Mouse (Mus musculus) hindbrain, embryonic 13.5 days (tissue): ENCODE measurements at regions not wholly inside any gene's neighbourhood (a gene's known extent, or its start where the extent isn't known, plus 50 kb on each side); places are given as distances from the start of the nearest gene placed in this dataset.
A peak's percentile ranks its signal among the peaks of the same experiment; 100 is the strongest.

Experiments used
- ATAC-seq: fragments of 200-750 bp; cut with Nextera tagmentation; 2 replicates; pipeline ENCODE4 v1.8.0; 2017; ENCODE audit warnings: moderate TSS enrichment; ENCODE audit not compliant: low FRiP score
- H3K27ac ChIP-seq: fragments of 300-500 bp; sonication (generic); 2 replicates; pipeline ENCODE4 v1.5.1; 2015; ENCODE audit warnings: inconsistent platforms, mild to moderate bottlenecking, moderate library complexity
- H3K27me3 ChIP-seq: fragments of 300-500 bp; sonication (generic); 2 replicates; pipeline ENCODE4 v1.6.1; 2015; ENCODE audit warnings: mild to moderate bottlenecking, inconsistent platforms
- H3K36me3 ChIP-seq: fragments of 300-500 bp; sonication (generic); 2 replicates; pipeline ENCODE4 v1.6.1; 2015; ENCODE audit warnings: mild to moderate bottlenecking, inconsistent platforms
- H3K4me1 ChIP-seq: fragments of 300-500 bp; sonication (generic); replicated peaks from 2 replicates; pipeline ENCODE4 v1.6.1; 2015; ENCODE audit warnings: inconsistent platforms
- H3K4me2 ChIP-seq: fragments of 300-500 bp; sonication (generic); 2 replicates; pipeline ENCODE4 v1.6.1; 2015; ENCODE audit warnings: inconsistent platforms, mild to moderate bottlenecking, moderate library complexity
- H3K4me3 ChIP-seq: fragments of 300-500 bp; sonication (generic); 2 replicates; pipeline ENCODE4 v1.5.1; 2015; ENCODE audit warnings: mild to moderate bottlenecking, inconsistent platforms
- H3K9ac ChIP-seq: fragments of 300-500 bp; sonication (generic); 2 replicates; pipeline ENCODE4 v1.6.1; 2015; ENCODE audit warnings: mild to moderate bottlenecking, inconsistent platforms
- H3K9me3 ChIP-seq: fragments of 300-500 bp; sonication (generic); 2 replicates; pipeline ENCODE4 v1.6.1; 2016; ENCODE audit warnings: inconsistent platforms
- WGBS: fragments of 180-500 bp; shearing (Covaris S2); methylation state at CpG from one replicate; pipeline ENCODE4 v1.1.7; 2015; 5-methylcytosine and 5-hydroxymethylcytosine counted together

DNA sequence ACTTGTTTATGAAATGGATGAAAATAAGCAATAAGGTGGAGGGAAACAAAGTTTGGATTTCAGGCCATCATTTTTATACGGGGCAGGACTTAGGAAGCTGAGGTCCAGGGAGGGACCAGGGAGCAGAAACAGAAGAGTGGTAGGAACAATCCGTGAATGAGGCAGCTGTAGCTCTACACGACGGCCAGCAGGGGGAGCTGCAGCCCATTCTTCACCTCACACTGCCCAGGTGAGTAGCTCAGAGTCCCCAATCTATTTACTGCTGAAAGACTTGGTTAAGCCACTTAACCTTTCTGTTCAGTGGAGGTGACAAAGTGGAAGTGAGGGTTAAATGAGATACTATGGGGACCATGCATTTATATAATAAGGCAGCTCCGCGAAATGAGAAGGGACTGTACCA lies 225.7 kb downstream of the Gm45692 start:
- H3K27ac ChIP-seq: no peak overlapping the region
- H3K9ac ChIP-seq: no peak overlapping the region
- H3K4me2 ChIP-seq: no peak overlapping the region
- peaks cover 14% of the 10 kb centered on the region; the same call in 1 of the 2 replicates for H3K27me3 ChIP-seq
- H3K36me3 ChIP-seq: no peaks in the 10 kb centered on the region
- 0 out of 2 replicates have a peak, but pooled peaks have one; percentile 61 for ATAC-seq
- no peaks in the 10 kb centered on the region for H3K4me1 ChIP-seq
- H3K4me3 ChIP-seq: no peak overlapping the region
- no peaks in the 10 kb centered on the region for H3K9me3 ChIP-seq
- WGBS: 30% methylated on average over 6 of the region's 6 CpGs

DNA sequence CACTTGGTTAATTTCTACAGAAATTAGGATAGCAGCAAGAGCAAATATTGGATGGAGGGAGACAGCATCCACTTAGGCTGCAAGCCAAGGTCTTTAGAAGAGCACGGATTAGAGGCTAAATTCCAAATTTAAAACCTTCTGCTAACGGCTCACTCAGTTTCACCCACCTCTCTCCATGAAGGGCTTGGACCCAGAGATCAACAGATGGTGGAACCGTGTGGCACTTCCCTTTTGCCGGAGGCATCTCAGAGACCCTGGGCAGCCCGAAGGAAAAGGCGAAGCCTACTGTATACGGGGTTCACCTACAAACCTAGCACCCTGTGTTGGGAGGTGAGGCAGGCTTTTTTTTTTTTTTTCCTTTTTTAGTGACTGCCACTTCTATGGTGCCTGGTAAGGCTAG lies 229.9 kb downstream of the Gm45692 start:
- Histone ChIP-seq H3K4me1 (peaks cover 23% of the 10 kb centered on the region), H3K27ac (no peak overlapping the region), H3K4me2 (no peak overlapping the region), H3K4me3 (no peak overlapping the region), H3K9me3 (no peaks in the 10 kb centered on the region), H3K36me3 (no peaks in the 10 kb centered on the region), H3K27me3 (0 out of 2 replicates have a peak, but pooled peaks cover 14% of the 10 kb centered on the region), H3K9ac (no peak overlapping the region)
- ATAC-seq: no peak
- WGBS: 88% methylated on average over 7 of the region's 7 CpGs

DNA sequence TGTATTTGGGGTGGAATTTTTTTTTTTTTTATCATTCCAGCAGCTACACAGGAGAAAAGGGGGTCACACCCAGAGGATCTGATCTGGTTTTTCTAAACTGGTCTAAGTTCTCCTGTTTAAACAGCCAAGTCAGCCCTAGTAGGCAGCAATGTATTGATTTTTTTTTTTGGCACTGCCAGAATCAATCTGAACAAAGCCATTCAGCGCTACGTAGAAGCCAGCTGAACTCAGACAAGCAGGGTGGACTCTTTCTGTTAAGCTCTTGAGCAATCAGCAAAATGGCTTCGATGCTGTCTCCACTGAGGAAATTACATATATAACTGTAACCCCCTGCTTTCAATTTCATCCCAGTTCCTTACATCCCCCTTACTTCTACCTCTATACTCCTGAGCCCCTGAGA lies 230.5 kb downstream of the Gm45692 start:
- peaks cover 29% of the 10 kb centered on the region for H3K4me1 ChIP-seq
- no peak overlapping the region for H3K27ac ChIP-seq
- no peak overlapping the region for H3K4me2 ChIP-seq
- H3K27me3 ChIP-seq: 0 out of 2 replicates have a peak, but pooled peaks cover 14% of the 10 kb centered on the region
- H3K9ac ChIP-seq: no peak overlapping the region
- no peak overlapping the region for H3K4me3 ChIP-seq
- no peak for ATAC-seq
- WGBS: 76% methylated on average over 3 of the region's 3 CpGs
- H3K36me3 ChIP-seq: no peaks in the 10 kb centered on the region
- no peaks in the 10 kb centered on the region for H3K9me3 ChIP-seq

DNA sequence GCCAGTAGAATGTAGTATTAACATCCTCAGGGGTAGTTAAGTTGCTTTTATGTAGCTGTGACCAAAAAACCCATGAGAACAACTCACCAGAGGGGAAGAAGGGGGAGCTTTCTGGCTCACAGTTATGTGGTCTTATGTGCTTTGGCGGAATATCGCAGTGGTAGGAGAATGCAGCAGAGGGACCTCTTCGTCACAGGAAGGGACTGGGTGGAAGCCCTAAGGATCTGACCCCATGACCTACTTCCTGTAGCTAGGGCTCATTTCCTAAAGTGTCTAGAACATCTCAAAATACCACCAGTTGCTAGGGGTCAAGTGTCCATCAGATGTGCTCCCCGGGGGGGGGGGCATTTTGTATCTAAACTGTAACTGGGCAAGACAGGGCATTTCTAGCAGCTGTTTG lies 231.3 kb downstream of the Gm45692 start:
- Histone ChIP-seq H3K4me3 (no peak overlapping the region), H3K4me1 (peaks cover 31% of the 10 kb centered on the region), H3K27me3 (0 out of 2 replicates have a peak, but pooled peaks cover 14% of the 10 kb centered on the region), H3K27ac (no peak overlapping the region), H3K4me2 (no peak overlapping the region), H3K9me3 (no peaks in the 10 kb centered on the region), H3K36me3 (no peaks in the 10 kb centered on the region), H3K9ac (no peak overlapping the region)
- ATAC-seq: no peak
- WGBS: 82% methylated on average over 4 of the region's 4 CpGs

DNA sequence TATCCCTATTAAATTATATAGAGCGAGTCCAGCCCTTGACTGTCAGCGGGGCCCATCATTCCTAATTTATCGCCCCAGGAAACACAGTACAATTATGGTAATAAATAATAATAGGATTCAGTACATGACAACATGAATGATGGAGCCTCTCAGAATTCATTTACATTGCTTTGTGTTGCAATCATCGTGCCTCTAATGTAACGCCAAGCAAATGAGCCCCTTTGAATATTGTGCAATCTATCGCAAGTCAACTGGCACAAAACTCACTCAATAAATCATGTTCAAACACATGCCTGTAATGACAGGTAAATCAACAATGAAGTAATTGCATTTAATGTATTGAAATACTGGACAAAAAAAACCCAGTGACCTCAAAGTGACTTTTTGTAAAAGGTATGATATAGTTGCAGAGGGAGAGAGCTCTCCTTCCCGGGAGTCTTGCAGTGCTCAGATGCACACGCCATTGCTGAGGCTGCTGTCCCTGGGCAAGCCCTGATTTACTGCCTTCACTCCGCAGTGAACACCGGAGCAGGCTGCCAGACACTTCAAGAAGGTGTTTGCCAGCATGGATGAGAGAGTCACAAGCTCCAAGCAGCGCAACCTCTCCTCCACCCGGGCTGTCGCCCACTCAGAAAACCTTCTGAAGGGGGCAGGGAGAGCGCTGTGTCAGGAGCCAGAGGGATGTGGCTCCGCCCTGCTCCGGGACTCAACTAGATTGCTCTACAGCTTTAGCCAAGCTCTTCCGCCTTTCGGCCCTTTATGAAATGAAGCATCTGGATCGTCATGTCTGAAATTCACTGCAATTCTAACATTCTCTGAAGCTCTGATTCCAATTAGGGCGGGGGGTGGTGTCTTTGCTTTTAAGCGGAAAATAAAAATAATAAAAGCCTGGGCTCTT lies 232.6 kb downstream of the Gm45692 start:
- Histone ChIP-seq H3K36me3 (no peaks in the 10 kb centered on the region), H3K9ac (peak overlapping the region; percentile 64), H3K27ac (peak overlapping the region; percentile 82), H3K4me2 (peak overlapping the region; percentile 57), H3K9me3 (no peaks in the 10 kb centered on the region), H3K27me3 (0 out of 2 replicates have a peak, but pooled peaks cover 7% of the 10 kb centered on the region), H3K4me3 (peak overlapping the region; percentile 26), H3K4me1 (peaks cover 31% of the 10 kb centered on the region)
- ATAC-seq: peak; percentile 79
- 22% methylated on average over 21 of the region's 21 CpGs for WGBS

DNA sequence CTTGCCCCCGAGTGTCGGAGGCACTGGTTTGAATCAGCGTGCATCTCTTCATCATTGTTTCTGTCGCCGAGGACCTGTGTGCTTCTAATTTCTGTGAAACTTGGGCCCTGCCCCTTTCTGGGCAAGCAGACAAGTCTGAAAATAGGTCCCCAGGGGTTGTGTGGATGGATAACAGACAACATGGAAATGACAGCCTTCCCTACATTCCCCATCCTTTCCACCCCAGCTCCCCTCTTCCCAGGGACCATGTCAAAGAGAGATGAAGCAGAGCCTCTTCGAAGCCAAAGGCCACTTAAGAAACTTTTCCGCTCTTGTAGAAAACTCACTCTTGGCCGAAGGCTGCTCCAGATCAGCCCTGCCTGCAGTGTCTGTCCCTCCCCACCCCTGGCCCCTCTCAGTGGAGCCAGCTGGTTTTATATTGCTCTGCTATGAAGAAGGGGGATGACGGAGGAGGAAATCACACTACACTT lies 233.2 kb downstream of the Gm45692 start:
- H3K27ac ChIP-seq: peak overlapping the region; percentile 82
- WGBS: 29% methylated on average over 9 of the region's 9 CpGs
- peak overlapping the region; percentile 57 for H3K4me2 ChIP-seq
- H3K27me3 ChIP-seq: 0 out of 2 replicates have a peak, but pooled peaks cover 2% of the 10 kb centered on the region
- H3K36me3 ChIP-seq: no peaks in the 10 kb centered on the region
- H3K9ac ChIP-seq: no peak overlapping the region
- H3K4me1 ChIP-seq: peaks cover 31% of the 10 kb centered on the region
- ATAC-seq: peak; percentile 62
- H3K9me3 ChIP-seq: no peaks in the 10 kb centered on the region
- H3K4me3 ChIP-seq: peak overlapping the region; percentile 26

DNA sequence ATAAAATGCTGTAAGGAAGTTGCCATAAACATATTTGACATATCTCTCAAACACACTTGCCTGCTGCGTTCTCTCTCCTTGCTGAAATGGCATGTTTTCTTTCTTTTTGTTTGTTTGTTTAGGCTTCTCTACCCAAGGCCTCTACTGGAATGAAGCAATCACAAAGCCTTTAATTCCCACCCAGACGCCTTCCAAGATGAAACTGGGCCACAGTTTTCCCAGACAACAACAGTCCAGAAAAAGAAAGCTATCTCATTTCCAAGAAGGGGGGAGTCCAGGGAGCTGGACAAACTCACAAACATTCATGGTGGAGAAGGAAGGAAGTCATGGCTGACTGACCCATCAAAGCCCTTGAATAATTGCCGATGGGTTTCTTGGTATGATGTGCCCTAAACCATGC lies 234.1 kb downstream of the Gm45692 start:
- 65% methylated on average over 3 of the region's 3 CpGs for WGBS
- Histone ChIP-seq H3K36me3 (no peaks in the 10 kb centered on the region), H3K9me3 (no peaks in the 10 kb centered on the region), H3K4me3 (no peak overlapping the region), H3K4me2 (no peak overlapping the region), H3K27me3 (no peaks in the 10 kb centered on the region), H3K4me1 (peaks cover 31% of the 10 kb centered on the region), H3K27ac (no peak overlapping the region), H3K9ac (no peak overlapping the region)
- no peak for ATAC-seq

DNA sequence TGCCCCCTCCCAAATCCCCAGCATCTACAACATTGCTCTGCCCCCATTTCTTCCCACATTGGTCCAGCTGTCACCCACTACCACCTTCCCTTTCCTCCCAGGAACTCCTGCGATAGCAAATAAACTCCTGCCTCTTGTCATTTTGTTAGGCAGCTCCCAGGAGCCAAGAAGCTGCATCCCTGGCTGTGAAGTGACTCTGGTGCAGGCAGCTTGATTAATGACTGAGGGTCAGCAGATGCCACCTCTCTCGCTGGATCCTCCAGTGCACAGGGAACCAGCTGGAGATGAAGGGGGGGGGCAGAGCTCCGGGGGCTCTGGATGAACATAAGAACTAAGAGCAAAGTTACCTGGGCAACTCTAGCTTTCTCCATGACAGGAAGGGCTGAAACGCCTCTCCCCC lies 235.2 kb downstream of the Gm45692 start:
- Histone ChIP-seq H3K27me3 (no peaks in the 10 kb centered on the region), H3K9me3 (no peaks in the 10 kb centered on the region), H3K36me3 (no peaks in the 10 kb centered on the region), H3K27ac (no peak overlapping the region), H3K4me2 (no peak overlapping the region), H3K4me1 (peaks cover 31% of the 10 kb centered on the region), H3K9ac (no peak overlapping the region), H3K4me3 (no peak overlapping the region)
- WGBS: 19% methylated on average over 4 of the region's 4 CpGs
- no peak for ATAC-seq

DNA sequence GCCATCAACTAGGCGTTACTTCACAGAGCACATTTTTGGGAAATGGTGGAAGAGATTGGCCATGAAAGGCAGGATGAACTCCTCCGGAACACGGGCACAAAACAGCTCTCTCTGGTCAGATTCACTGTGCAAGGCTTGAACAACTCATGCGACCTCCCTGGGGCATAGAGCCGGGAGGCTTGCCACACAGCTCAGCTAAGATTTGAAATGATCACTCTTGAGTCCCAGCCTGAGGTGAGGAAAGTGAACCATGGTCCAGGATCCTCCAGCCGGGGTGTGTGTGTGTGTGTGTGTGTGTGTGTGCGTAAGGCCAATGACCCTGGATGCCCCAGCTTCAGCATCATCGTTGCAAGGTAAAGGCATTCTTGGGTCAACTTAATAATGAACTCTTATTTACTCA lies 237.5 kb downstream of the Gm45692 start:
- H3K4me2 ChIP-seq: no peak overlapping the region
- no peaks in the 10 kb centered on the region for H3K36me3 ChIP-seq
- peaks cover 21% of the 10 kb centered on the region for H3K4me1 ChIP-seq
- no peak overlapping the region for H3K4me3 ChIP-seq
- no peaks in the 10 kb centered on the region for H3K27me3 ChIP-seq
- WGBS: 79% methylated on average over 8 of the region's 8 CpGs
- no peaks in the 10 kb centered on the region for H3K9me3 ChIP-seq
- no peak overlapping the region for H3K9ac ChIP-seq
- H3K27ac ChIP-seq: no peak overlapping the region
- no peak for ATAC-seq

DNA sequence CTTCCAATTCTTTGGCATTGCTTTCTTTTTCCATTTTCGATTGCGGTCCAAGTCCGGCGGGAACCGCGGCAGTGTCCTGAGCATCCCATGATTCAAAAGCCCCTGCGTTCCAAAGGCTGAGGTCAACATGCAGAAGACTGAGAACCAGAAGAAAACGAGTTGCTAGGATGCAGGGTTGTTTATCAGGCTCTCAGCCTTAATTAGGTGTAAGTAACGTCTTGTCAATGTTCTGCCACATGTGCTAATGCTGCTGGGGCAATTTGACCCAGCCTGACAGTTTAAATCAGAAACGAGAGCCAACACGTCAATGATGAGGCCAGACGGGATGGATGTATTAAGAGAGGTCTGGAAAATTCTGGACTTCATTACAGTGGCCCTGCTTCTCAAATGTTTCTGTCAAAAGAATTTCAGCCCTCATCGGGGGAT lies 239.4 kb downstream of the Gm45692 start:
- Histone ChIP-seq H3K4me3 (no peak overlapping the region), H3K27me3 (no peaks in the 10 kb centered on the region), H3K27ac (no peak overlapping the region), H3K4me2 (no peak overlapping the region), H3K4me1 (peaks cover 9% of the 10 kb centered on the region), H3K9me3 (no peaks in the 10 kb centered on the region), H3K36me3 (no peaks in the 10 kb centered on the region), H3K9ac (no peak overlapping the region)
- ATAC-seq: no peak
- WGBS: 61% methylated on average over 13 of the region's 13 CpGs

DNA sequence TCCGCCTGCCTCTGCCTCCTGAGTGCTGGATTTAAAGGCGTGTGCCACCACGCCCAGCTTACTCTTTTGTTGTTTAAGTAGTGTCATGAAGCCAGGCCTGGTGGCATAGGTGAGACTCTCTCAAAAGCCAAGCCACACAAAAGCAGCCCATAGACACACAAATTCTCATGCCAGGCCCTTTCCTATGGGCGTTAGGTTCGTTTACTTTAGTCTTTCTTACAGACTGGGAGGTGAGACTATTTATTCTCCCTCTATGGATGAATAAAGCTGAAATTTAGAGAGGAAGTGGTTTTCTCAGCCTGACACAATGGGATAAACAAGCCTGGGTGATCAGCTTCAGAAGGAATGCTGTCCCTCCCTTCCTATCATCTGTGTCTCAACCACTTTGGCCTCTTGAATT lies 243.0 kb downstream of the Gm45692 start:
- Histone ChIP-seq H3K36me3 (no peaks in the 10 kb centered on the region), H3K4me1 (no peaks in the 10 kb centered on the region), H3K9ac (no peak overlapping the region), H3K4me2 (no peak overlapping the region), H3K4me3 (no peak overlapping the region), H3K9me3 (no peaks in the 10 kb centered on the region), H3K27me3 (no peaks in the 10 kb centered on the region), H3K27ac (no peak overlapping the region)
- 91% methylated on average over 5 of the region's 5 CpGs for WGBS
- ATAC-seq: no peak

DNA sequence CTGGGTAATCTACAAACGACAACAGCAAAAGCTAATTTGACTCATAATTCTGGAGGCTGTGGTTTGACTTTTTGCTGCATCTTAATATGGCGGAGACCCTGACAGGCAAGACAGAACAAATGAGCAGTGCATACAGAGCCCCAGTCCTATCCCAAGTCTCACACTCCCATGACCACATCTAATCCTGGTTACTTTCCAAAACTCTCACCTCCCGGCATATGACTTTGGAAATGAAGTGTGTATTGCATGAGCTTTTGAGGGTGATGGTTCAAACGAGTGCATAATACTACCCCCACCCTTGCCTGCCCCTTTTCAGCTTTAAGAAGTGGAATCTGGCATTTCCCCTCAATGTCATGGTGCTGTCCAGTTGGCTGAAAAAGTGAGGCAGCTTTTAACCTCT lies 244.3 kb downstream of the Gm45692 start:
- Histone ChIP-seq H3K36me3 (no peaks in the 10 kb centered on the region), H3K27me3 (no peaks in the 10 kb centered on the region), H3K4me2 (no peak overlapping the region), H3K4me1 (no peaks in the 10 kb centered on the region), H3K9me3 (no peaks in the 10 kb centered on the region), H3K4me3 (no peak overlapping the region), H3K27ac (no peak overlapping the region), H3K9ac (no peak overlapping the region)
- WGBS: 92% methylated on average over 4 of the region's 4 CpGs
- no peak for ATAC-seq

DNA sequence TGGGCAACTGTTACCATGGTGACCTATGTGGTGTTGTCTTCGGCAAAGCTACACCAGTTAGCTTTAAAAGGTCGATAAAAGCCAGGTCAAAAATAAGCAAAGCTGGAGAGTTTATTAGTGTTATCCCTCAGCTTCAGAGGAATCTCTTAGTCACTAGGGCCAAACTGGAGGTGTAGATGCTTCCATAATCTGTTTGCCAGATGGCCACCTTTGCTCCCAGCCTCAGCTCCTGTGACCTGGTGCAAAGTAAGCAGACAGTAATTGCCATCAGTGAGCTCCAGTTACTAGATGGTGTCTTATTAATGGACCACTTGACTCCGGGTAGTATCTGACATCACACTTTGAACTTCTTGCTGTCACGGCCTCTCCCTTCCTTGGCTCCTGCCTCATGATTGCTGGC lies 245.3 kb downstream of the Gm45692 start:
- Histone ChIP-seq H3K27me3 (no peaks in the 10 kb centered on the region), H3K36me3 (no peaks in the 10 kb centered on the region), H3K9ac (no peak overlapping the region), H3K27ac (no peak overlapping the region), H3K4me3 (no peak overlapping the region), H3K9me3 (no peaks in the 10 kb centered on the region), H3K4me2 (no peak overlapping the region), H3K4me1 (no peaks in the 10 kb centered on the region)
- ATAC-seq: no peak
- 73% methylated on average over 4 of the region's 4 CpGs for WGBS
